Mouse (Mus musculus) brain, adult 2 months (tissue): ENCODE measurements at regions not wholly inside any gene's neighbourhood (a gene's known extent, or its start where the extent isn't known, plus 50 kb on each side); places are given as distances from the start of the nearest gene placed in this dataset.
A peak's percentile ranks its signal among the peaks of the same experiment; 100 is the strongest.
"Not testable (repeated sequence)": the region's sequence is repeated elsewhere in the genome, so short reads cannot be mapped to it uniquely, and the experiment has no call there.

ENCODE experiments used
- DNase-seq: peaks from one replicate; pipeline ENCODE4 v3.0.0; 2011; ENCODE audit warnings: low read depth, low spot score

DNA sequence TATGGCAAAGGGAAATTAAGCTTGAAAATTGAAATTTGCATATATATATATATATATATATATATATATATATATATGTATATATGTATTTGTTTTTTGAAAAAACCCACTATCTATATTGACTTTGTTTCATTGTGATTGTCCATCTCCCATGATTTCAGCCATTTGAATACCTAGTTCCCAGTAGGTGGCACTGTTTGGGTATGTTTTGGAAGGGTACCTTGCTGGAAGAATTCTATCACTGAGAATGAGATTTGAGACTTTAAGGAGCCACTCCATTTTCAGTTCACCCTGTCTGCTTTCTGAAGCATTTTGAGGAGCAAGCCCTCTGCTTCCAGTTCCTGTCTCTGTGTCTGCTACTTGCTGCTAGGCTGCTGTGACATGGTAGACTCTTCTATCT is 72.8 kb upstream of the Ugt8a start:
- DNase-seq, result peak; percentile 35

DNA sequence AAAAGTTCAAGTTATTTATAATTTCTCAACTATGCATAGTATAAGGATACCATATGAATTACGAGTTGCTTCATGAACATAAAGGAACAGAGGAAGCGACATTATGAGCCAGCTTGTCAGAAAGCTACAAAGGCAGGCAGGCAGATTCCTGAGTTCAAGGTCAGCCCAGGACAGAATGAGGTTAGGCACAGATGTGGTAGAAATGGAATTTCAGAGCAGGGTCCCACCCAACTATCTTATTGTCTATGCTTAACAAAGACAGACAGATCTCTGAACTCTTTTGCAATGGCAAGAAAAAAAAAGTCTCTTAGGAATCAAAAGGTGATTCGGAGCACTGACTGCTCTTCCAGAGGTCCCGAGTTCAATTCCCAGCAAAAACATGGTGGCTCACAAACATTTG is 77.7 kb upstream of the Ugt8a start:
- no peak for DNase-seq

GRCm38 (mm10) chr3:126044327-126044726 is 105.9 kb upstream of the Ugt8a start:
- peak; percentile 9 for DNase-seq

DNA sequence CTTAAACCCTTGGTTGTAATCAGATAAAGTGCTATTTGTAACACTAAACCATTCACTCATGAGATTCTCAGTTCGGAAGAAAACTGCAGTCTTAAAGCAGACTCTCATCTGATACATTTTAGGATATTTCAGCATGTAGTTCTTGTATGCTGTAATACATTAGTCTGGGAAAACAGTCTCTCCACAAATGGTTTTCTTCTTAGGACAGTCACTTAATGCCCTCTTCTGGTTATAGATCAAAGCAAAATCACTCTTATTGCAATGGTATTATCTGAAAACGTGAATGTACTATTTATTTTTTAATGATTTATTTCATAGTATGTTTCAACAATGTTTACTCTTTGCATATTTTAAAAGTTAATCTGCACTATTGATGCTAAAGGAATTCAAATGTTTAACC is 106.4 kb upstream of the Ugt8a start:
- DNase-seq, result peak; percentile 32

DNA sequence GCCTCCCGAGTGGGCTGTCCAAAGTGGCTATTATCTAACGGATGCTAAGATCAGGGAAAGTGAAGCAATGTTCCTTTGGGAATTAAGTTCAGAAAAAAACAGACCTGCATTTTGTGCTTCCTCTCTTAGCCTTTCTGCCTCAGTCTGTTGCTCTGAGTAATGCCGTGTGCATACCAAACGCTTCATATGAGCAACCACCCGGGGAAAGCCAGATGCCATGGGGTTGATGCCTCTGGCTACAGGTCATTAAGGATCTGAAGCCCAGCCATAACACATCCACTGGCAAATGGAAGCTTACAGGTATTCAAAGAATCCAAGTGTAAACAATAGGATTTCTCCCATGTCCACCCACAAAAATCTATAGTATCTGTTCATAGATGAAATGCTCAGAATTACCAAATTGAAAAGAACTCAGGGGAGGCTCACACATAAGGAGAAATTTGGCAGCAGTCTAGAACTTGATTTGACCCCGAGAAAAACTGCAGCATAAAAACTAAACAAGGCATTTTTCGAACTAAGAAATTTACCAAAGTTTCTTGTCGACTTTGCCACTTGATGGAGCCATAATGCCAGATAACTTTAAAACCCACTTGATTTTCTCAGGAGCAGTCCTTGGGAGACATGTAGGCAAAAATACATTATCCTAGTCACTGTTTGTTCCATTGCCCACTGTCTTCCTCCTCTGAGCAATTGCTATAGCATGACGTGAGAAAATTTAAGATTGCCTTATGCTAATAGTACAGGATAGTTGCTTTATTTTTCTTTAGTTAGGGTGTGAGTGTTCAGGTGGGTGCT is 107.8 kb upstream of the Ugt8a start:
- peak; percentile 68 for DNase-seq

GRCm38 (mm10) chr3:126058585-126058984 is 120.2 kb upstream of the Ugt8a start:
- DNase-seq, result peak; percentile 22

DNA sequence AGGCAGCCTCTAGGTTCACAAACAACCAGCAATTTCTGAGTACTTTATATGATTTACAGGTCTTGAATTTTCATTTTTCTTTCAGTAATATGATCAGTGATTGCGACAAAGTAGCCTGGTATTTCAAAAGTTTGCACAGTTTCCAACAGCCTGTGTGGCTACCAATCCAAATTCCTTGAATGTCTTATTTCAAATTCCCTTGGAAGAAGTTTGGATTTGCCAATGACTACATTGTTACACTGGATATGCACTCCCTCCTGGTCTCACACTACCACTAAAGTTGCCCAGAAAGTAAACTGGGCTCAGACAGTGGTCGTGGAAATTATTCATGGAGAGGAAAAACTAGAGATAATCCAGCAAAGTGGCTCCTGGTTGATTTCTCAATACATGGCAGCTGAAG is 166.7 kb upstream of the Ugt8a start:
- DNase-seq, result no peak

DNA sequence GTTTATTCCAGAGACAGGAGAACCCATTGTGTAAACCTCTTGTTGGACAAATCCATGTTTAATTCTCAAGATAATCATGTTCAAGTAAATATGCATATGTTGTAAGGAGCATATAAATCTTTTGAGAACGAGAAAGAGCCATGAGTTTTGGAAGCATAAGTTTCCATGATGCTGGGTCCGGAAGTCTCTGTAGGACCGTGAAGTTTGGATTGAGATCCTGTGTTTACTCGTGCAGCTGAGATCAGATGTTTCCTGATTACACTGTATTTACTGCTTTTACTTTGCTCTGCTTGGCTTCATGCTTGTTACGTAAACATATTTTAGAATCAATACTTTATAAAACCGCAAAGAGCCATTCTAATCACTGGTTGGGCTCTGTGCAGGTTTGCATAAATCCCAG is 171.0 kb upstream of the Ugt8a start:
- no peak for DNase-seq

DNA sequence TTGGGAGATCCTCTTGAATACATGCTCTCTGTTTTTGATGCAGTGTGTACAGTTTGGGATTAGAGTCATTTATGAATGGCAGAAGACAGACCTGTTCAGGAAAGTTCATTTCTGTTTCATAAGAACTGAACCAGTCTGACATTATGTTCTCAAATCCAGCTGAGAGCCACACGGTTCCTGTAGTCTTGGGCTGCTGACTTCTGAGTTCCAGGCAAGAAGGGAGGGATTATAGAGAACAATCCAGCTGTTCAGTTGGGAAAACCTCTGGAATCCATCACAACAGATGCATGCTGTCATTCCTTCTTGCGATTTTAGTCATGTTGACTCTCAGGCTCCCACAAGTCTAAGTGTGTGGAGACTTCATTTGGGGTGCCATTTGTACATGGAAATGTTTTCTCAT is 179.4 kb upstream of the Ugt8a start:
- no peak for DNase-seq

GRCm38 (mm10) chr3:126122323-126123259 is 184.2 kb upstream of the Ugt8a start:
- no peak for DNase-seq

GRCm38 (mm10) chr3:126166542-126166941 is 196.9 kb upstream of the Arsj start:
- no peak for DNase-seq

DNA sequence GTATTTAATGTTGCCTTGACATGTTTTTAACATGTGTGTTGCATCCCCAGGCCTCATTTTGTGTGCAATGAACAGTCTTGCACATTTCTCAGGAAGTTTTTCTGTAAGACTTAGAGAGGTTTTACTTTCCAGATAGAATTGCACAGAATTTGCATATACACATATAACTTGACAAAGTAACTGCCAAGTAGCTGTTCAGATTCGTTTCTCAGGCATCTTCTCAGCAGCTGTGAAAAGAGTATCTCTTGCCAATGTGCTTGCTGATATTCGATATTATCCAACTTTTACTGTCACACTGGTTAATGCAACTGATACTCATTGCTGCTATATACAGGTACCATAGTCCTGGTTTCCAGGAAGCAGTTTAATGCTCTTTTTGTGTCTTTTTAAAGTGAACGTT is 154.5 kb upstream of the Arsj start:
- DNase-seq, result peak; percentile 39

- peak; percentile 22 for DNase-seq
These were observed 153.3 kb upstream of the Arsj start for GRCm38 (mm10) chr3:126210226-126210625.

GRCm38 (mm10) chr3:126227575-126227974 is 135.9 kb upstream of the Arsj start:
- DNase-seq, result peak; percentile 18

DNA sequence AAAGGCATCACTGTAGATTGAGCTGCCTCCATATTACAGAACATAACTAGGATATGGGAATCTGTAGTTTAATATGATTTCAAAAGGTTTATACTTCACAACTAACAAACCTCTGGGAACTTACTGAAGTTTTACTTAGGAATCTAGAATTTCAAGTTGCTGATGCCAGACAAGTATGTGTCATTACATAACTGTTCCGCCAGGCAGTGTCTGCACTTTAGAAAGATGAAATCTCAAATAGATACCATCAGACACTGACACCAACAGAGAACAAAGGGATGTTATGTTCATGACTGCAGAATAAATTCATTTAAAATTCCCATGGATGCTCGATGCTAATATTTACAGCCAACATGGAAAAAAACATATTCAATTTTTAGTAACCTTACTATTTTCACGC is 117.7 kb upstream of the Arsj start:
- peak; percentile 64 for DNase-seq

DNA sequence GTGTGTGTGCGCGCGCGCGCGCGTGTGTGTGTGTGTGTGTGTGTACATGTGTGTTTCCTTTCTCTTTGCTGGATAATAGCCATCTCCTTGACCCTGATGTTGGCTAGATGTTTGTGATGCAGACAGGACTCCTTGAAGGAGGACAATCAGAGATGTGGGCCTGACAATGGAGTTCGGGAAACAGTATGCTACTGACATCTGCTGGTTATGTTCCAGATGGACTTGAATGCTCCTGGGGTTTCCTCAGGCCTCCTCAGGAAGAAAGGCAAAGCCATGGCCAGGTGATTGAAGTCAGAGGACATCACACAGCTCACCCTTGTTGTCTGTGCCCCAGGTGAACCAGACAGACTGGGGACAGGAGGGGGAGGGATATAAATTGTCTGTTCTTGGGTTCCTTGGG is 102.2 kb upstream of the Arsj start:
- peak; percentile 43 for DNase-seq

DNA sequence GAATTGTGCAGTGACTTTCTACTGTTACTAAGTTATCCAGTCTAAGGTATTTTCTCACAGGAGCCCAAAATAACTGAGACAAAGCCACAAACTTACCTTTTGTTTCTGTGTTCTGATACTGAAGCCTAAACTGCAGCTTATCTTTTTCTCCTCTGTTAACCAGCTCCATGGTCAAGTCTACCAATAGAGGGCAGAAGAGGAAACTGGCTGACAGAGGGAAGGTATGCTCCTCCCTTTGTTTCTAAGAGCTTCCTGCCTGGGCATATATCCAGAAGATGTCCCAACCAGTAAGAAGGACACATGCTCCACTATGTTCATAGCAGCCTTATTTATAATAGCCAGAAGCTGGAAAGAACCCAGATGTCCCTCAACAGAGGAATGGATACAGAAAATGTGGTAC is 91.5 kb upstream of the Arsj start:
- DNase-seq, result not testable (repeated sequence)

DNA sequence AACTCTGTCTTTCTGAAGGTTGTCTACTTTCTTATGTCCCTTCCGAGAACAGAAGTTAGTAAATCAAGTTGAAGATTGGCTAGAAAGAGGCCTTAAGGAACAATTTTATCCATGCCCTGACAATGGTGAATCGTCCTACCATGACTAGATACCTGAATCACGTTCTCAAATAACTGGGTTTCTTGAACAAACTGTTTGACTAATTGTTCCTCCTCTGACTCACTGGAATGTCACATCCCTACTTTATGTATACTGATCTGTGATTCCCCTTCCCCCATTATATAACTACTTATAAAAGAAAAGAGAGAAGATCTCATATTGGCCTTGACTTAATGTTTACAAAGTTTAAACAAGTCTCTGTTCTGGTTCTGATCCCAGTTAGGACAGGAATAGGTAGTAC is 89.9 kb upstream of the Arsj start:
- no peak for DNase-seq

DNA sequence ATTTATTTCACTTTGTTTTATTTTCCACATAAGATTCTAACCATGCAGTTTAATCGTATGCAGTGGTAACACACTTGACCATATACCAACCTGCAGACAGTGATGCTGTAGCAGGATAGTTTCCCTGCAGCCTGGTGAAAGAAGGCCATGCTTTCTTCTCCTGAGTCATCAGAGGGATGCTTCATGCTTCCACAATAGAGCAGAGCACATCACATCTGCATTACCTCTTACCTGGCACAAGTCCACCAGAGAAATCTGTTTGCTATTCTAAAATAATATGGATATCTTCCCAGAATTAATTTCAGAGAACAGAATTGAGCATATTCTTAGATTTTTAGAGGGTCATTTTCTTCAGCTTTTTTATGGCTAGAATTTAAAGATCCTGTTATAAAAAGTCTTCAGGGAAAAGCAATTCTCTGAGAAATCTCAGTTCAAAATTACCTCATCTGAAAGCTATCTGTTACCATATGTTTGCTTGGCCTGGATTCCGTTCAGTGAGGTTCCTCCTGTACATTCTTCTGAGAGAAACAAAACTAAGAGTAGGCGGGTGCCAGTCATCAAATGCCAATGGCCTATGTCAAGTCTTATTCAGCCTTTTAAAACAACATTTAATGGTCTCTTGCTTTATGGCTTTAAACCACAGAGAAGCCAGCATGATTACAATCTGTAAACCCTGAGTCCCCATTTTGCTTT is 87.3 kb upstream of the Arsj start:
- peak; percentile 50 for DNase-seq

- peak; percentile 9 for DNase-seq
These were observed 79.0 kb upstream of the Arsj start for GRCm38 (mm10) chr3:126284294-126285090.

- DNase-seq, result peak; percentile 26
These were observed 71.2 kb upstream of the Arsj start for GRCm38 (mm10) chr3:126292259-126292658.
